Mouse (Mus musculus) CD4-positive, CD25-positive, alpha-beta regulatory T cell, adult 4 months (primary cell): ENCODE results near the gene Fry. TPM values are rescaled to one million over a fixed set of nuclear protein-coding genes. Genes with fewer than 3 reads are reported as not detected.
A peak's percentile ranks its signal among the peaks of the same experiment; 100 is the strongest.

ENCODE experiments used
- ATAC-seq: one replicate; pipeline ENCODE4 v1.8.0; 2017
- polyA plus RNA-seq, 2 experiments: library from polyadenylated mRNA; unstranded; fragments of 100-300 nt; shearing (Covaris generic); gene quantifications; one replicate each; pipeline ENCODE4 v1.2.1; 2017

The Fry gene
- polyA plus RNA-seq: 10 to 100 TPM; 15.4 to 20.7 TPM

GRCm38 (mm10) chr5:150118455-150119241 lies at the start of gene Fry:
Gene Fry, plus strand, starts transcription at chr5:150118645.
- peak; percentile 97 for ATAC-seq

GRCm38 (mm10) chr5:150070086-150070485 lies 48.4 kb upstream of the Fry start:
- ATAC-seq: no peak

GRCm38 (mm10) chr5:150071738-150072137 lies 46.7 kb upstream of the Fry start:
- no peak for ATAC-seq

- no peak for ATAC-seq
Observed at GRCm38 (mm10) chr5:150079866-150080797, 38.3 kb upstream of the Fry start.

- no peak for ATAC-seq
Observed at GRCm38 (mm10) chr5:150082696-150083095, 35.7 kb upstream of the Fry start.

- no peak for ATAC-seq
Observed at GRCm38 (mm10) chr5:150083190-150083589, 35.3 kb upstream of the Fry start.

- peak; percentile 85 for ATAC-seq
Observed at GRCm38 (mm10) chr5:150097620-150098019, 20.8 kb upstream of the Fry start.

GRCm38 (mm10) chr5:150098754-150099153 lies 19.7 kb upstream of the Fry start:
- no peak for ATAC-seq

- ATAC-seq: no peak
Observed at GRCm38 (mm10) chr5:150101789-150102188, 16.7 kb upstream of the Fry start.

- no peak for ATAC-seq
Observed at GRCm38 (mm10) chr5:150106358-150106757, 12.1 kb upstream of the Fry start.

GRCm38 (mm10) chr5:150111236-150111635 lies 7.2 kb upstream of the Fry start:
- ATAC-seq: no peak

- ATAC-seq: no peak
Observed at GRCm38 (mm10) chr5:150114007-150114406, 4.4 kb upstream of the Fry start.

GRCm38 (mm10) chr5:150114778-150115177 lies 3.7 kb upstream of the Fry start:
- ATAC-seq: no peak

GRCm38 (mm10) chr5:150115271-150116092 lies 3.0 kb upstream of the Fry start:
- ATAC-seq: no peak

GRCm38 (mm10) chr5:150116216-150116905 lies 2.1 kb upstream of the Fry start:
- no peak for ATAC-seq

GRCm38 (mm10) chr5:150116906-150117216 lies 1.6 kb upstream of the Fry start:
- ATAC-seq: no peak

GRCm38 (mm10) chr5:150118124-150118454 lies 356 bp upstream of the Fry start:
- no peak for ATAC-seq

- no peak for ATAC-seq
Observed at GRCm38 (mm10) chr5:150120676-150121075, 2.2 kb downstream of the Fry start.

- ATAC-seq: no peak
Observed at GRCm38 (mm10) chr5:150122095-150122494, 3.6 kb downstream of the Fry start.

GRCm38 (mm10) chr5:150122571-150122970 lies 4.1 kb downstream of the Fry start:
- ATAC-seq: no peak

- no peak for ATAC-seq
Observed at GRCm38 (mm10) chr5:150125920-150126319, 7.5 kb downstream of the Fry start.

GRCm38 (mm10) chr5:150128432-150128831 lies 10.0 kb downstream of the Fry start:
- ATAC-seq: no peak
